ENCODE assay signal across 18 mouse cellular contexts in the genomic region with DNA sequence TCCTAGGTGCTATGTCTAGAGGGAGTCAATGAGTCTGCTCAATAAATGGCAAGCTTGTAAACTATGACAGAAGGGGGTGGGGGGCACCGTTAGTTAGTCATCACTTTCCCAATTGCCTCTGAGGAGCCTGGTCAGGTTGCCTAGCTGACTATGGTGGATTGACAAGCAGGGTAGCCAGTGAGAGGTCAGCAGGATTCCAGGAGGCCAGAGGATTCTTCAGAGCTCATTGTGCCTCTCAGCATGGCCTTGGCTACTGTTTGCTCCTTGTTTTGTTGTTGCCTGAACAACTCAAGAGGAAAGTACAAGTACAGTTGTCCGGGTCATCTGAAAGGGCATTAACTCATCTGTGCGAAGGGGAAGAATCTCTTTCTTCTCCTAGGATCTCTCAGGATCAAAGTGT.
"Had no signal": no experiment of that assay in that cellular context is flagged by ENCODE, and none has a peak within 500 bp of the region (broad histone marks: within the 10 kb centered on the region; RNA-seq: fewer than 3 reads in every experiment).

No protein-coding gene starts in this region.

- H3K4me2 ChIP-seq: kidney, embryonic 15.5 days; limb, embryonic 12.5 days; limb, embryonic 15.5 days; liver, embryonic 11.5 days; lung, embryonic 14.5 days; midbrain, embryonic 13.5 days had no signal

- H3K36me3 ChIP-seq: kidney, embryonic 15.5 days; limb, embryonic 12.5 days; limb, embryonic 15.5 days; midbrain, embryonic 13.5 days had no signal

- DNase-seq: kidney, adult 8-10 months; kidney, postnatal 10 days; kidney, postnatal 36 days; layer of hippocampus, postnatal 36 days; liver, postnatal 0 days; lung, embryonic 14.5 days; thymus, adult 18-20 months; thymus, postnatal 36 days had no signal

- ATAC-seq: liver, postnatal 0 days; lung, postnatal 0 days; midbrain, embryonic 13.5 days; midbrain, embryonic 16.5 days had no signal

- H3K4me1 ChIP-seq: limb, embryonic 15.5 days had no signal

- H3K9ac ChIP-seq: kidney, embryonic 15.5 days; limb, embryonic 12.5 days; limb, embryonic 15.5 days; liver, embryonic 14.5 days; liver, postnatal 0 days; lung, embryonic 14.5 days; midbrain, embryonic 13.5 days had no signal

- H3K9me3 ChIP-seq: kidney, embryonic 15.5 days; limb, embryonic 12.5 days; limb, embryonic 15.5 days; midbrain, embryonic 13.5 days had no signal

- H3K27me3 ChIP-seq: kidney, embryonic 15.5 days; limb, embryonic 12.5 days; limb, embryonic 15.5 days; midbrain, embryonic 13.5 days had no signal

- H3K27ac ChIP-seq: kidney, embryonic 15.5 days; left cerebral cortex, adult 2 months; limb, embryonic 12.5 days; limb, embryonic 15.5 days; liver, embryonic 14.5 days; macrophage; midbrain, embryonic 13.5 days had no signal

- H3K4me3 ChIP-seq: kidney, embryonic 15.5 days; left cerebral cortex, adult 2 months; limb, embryonic 12.5 days; limb, embryonic 15.5 days; midbrain, embryonic 13.5 days had no signal
